Mouse (Mus musculus) thymus, adult 2 months (tissue): ENCODE data around the gene Lgr5.

Source experiments
- CTCF ChIP-seq: fragments of 200-500 bp; IDR thresholded peaks from 2 replicates; pipeline ENCODE4 v1.5.1; 2012; ENCODE audit warnings: mild to moderate bottlenecking, control low read depth, low read length, moderate library complexity, borderline replicate concordance; ENCODE audit not compliant: control insufficient read depth, poor library complexity, insufficient read depth; ENCODE audit errors: extremely low read depth
- POLR2A ChIP-seq: fragments of 200-500 bp; IDR thresholded peaks from 2 replicates; pipeline ENCODE4 v1.6.1; 2012; ENCODE audit warnings: mild to moderate bottlenecking, low read length, control low read depth, moderate library complexity; ENCODE audit not compliant: control insufficient read depth, poor library complexity, insufficient read depth; ENCODE audit errors: extremely low read depth

DNA sequence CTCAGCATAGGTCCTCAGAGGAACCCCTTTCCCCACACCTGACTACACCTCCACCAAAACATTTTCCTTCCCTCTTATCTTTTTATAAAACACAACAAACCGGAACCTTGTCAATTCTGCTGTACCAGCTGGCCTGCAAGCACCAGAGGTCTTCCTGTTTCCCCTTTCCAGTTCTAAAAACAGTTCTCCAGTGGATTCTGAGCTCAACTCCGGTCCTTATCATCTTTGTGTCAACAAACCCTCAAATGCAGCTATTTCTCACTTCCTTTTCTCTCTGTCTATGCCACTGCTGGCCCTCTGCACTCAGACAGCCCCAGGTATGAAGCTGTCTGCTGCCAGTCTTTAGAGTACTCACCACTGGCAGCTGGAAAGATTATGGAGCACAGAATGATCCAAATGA is 56.8 kb downstream of the Lgr5 start:
- TF ChIP-seq CTCF: no peak
- no peak for TF ChIP-seq POLR2A
